Mouse (Mus musculus) left cerebral cortex, postnatal 4 days (tissue): ENCODE measurements around the gene Ttc23. TPM values are rescaled to one million over a fixed set of nuclear protein-coding genes. Genes with fewer than 3 reads are reported as not detected.

Experiments
- DNase-seq: peaks from one replicate; pipeline ENCODE4 v3.0.0-alpha.2; 2022
- intact Hi-C: fragments of 180-260 bp; cut with DNase I; formaldehyde crosslinking; loops from one replicate; pipeline ENCODE4 v1.15.1; 2025
- microRNA-seq: library from miRNA; unstranded; fragments of <30 nt; microRNA quantifications from one replicate; pipeline ENCODE4 v1.2.0, GENCODE M21; 2022
- total RNA-seq, 2 experiments: library from RNA; stranded (reverse); gene quantifications; 2 replicates each; pipeline ENCODE4 v1.2.3; 2021

Ttc23 gene
- total RNA-seq, 2 experiments from 2014 or later: 8.7 to 9.6 TPM

- no peak for DNase-seq
- intact Hi-C loops: no loop called here
These were observed 146.2 kb downstream of the Ttc23 start for GRCm38 (mm10) chr7:67793449-67793848.

GRCm38 (mm10) chr7:67797065-67797464, 149.9 kb downstream of the Ttc23 start:
- DNase-seq: no peak
- intact Hi-C loops: loop anchor here (5.0 kb wide), 1 partner anchor 335 kb away; no protein-coding TSS in a partner anchor

DNA sequence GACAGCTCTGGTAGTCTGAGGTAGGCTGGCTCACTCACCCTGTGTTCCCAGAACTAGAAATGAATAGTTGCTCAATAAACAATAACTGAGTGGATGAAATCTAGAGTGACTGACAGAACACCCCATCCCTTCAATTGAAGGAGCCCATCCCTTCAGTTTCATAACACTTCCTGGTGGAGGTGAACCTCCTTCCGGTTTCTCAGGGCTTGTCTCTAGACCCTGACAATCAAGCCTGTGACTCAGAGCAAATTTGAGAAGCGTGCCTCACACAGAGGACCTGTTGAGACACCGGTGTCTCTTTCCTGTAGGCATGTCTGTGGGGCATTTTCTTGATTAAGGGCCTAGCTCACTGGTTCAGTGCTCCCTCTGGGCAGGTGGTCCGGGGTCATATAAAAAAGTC, 151.3 kb downstream of the Ttc23 start:
- intact Hi-C loops: loop anchor here (5.0 kb wide), 1 partner anchor 334 kb away; no protein-coding TSS in a partner anchor
- no peak for DNase-seq

GRCm38 (mm10) chr7:67800547-67800946, 153.3 kb downstream of the Ttc23 start:
- intact Hi-C loops: loop anchor here (5.0 kb wide), 1 partner anchor 152 kb away; the partner anchor contains the start of gene Igf1r
- no peak for DNase-seq

DNA sequence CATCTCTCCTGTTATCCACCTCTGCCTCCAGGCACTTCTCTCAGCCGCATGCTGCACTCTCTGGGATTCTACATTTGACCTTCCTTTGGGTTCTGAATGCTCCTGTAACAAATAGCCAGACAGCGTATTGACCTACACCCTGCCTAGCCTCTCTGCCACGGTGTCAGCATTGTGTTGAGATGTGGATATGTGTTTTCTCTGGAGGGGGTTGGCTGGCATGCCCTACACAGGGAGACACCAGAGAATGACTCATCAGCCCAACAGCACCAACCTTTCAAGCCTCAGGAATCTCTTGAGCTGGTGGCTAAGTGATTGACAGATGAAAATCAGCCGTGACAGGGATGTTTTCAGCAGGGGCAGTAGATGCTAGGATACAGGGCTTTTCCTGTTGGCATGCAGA, 153.8 kb downstream of the Ttc23 start:
- no peak for DNase-seq
- intact Hi-C loops: loop anchor here (5.0 kb wide), 1 partner anchor 151 kb away; the partner anchor contains the start of gene Igf1r

DNA sequence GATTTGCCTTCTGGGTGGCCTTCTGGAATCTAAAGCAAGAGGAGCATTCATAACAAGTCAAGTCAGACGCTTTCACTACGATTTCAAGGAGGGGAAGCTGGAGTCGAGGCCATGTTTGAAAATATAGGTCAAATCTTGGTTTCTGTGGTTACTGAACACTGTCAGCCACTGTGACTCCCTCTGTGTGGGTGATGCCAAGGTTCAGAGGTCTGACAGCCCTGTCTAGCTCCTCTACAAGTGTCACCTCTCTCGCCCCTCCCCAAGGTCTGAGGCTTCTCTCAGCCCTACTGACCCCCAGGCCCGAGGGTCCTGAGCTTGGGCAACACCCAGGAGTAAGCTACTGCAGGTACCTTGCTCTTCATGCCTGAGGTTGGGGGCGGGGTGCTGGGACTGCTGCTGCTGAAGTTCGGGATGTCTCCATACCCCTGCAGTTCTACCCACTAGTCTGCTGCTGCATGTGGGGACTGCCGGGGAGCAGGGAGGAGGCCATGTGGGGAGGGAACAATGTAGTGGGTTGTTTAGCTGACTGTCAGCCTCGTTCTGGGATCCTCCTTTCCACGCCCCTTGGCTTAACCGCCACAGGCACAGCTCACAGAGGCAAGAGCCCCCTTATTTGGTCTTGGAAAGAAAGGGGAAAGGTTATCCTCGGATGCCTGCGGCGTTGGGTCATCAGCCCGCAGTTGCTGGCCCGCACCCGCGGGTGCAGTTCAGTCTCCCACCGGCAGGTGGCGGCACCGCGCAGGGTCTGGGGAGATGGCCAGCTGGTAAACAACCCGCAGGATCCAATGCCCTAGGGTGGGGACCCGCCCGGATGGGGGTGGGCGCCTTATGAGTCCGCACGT, 156.0 kb downstream of the Ttc23 start:
- peak; percentile 85 for DNase-seq
- intact Hi-C loops: loop anchor here (5.0 kb wide), 1 partner anchor 149 kb away; the partner anchor contains the start of gene Igf1r

DNA sequence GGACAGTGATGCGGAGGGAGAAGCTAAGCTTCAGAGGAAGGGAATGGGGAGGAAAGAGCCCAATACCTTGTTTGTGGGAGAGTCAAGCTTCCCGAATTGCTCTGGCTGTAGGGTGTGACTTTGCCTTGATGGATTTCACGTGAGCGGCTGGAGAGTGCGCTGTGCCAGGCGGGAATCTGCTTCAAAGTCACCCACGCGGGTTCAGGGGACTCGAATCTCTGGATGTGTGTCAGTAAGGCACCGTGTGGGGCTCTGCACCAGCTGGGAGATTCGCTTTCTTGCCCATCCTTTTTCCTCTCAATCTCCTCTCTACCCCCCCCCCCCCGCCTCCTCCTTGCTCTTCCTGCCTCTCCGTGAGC, 156.6 kb downstream of the Ttc23 start:
- intact Hi-C loops: loop anchor here (5.0 kb wide), 1 partner anchor 148 kb away; the partner anchor contains the start of gene Igf1r
- no peak for DNase-seq

Small RNA genes within 50 kb of the gene (microRNA-seq; reads per million reads assigned to microRNA genes)
- not detected for gene Gm23844

Other genes starting within 250 kb of the Ttc23 start
- 10 to 100 TPM; 32.8 to 35.8 TPM for gene Lrrc28, start 2.1 kb upstream of the Ttc23 start, total RNA-seq
- 10 to 100 TPM; 25.6 to 27.7 TPM for gene Synm, start 112.3 kb downstream of the Ttc23 start, total RNA-seq